Mouse (Mus musculus) lung, postnatal 0 days (tissue): ENCODE measurements around the gene Triobp.

Experiments
- CTCF ChIP-seq: IDR thresholded peaks from 2 replicates; pipeline ENCODE4 v1.5.1; 2016; ENCODE audit warnings: antibody characterized with exemption, mild to moderate bottlenecking
- EP300 ChIP-seq: IDR thresholded peaks from 2 replicates; pipeline ENCODE4 v1.6.1; 2016; ENCODE audit warnings: antibody characterized with exemption, mild to moderate bottlenecking, control low read depth

- TF ChIP-seq EP300 (no peak), CTCF (no peak)
These were observed 93.2 kb downstream of the Triobp start for GRCm38 (mm10) chr15:79040501-79041416.
